In the genomic region with DNA sequence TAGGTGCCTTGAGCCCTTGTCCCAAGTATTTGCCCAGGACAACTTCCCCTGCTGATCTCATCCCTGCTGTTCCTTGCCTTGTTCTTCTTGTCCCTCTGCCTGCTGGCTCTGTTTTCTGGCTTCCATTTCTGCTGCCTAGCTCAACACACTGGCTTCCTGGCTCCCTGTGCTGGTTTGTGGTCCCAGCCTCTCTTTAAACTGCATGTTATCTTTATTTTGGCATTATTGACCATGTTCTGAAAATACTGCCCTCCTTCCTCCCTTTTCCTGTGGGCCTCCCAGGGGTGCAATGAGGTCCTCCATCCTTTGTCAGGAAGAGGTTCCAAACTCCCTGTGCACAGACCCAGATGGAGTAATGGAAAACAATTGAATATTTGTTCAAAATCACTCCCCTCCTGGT, we compare ENCODE assay signal across 13 mouse cellular contexts.
DNase-seq lines count a peak whose midpoint lies in the region; ATAC-seq and TF ChIP-seq lines count a peak whose summit lies in the region.
"Had no signal": no experiment of that assay in that cellular context is flagged by ENCODE, and none has a peak within 500 bp of the region (broad histone marks: within the 10 kb centered on the region; RNA-seq: fewer than 3 reads in every experiment).

No protein-coding gene starts in this region.

- ATAC-seq in kidney, postnatal 0 days (replicated peaks; ENCODE audit: low FRiP score, low read depth) = no peak
- no peak for ATAC-seq in kidney, embryonic 16.5 days (ENCODE audit: low FRiP score, low TSS enrichment)
- ATAC-seq in heart, postnatal 0 days (ENCODE audit: insufficient read depth, low read depth) = peak; percentile 49
- ATAC-seq in midbrain, embryonic 13.5 days = no peak
- no peak for ATAC-seq in liver, postnatal 0 days

- H3K9ac ChIP-seq in kidney, postnatal 0 days (ENCODE audit: low read depth, low read length) = no peak overlapping the region
- H3K9ac ChIP-seq in kidney, embryonic 16.5 days (replicated peaks; ENCODE audit: low read length) = no peak overlapping the region
- H3K9ac ChIP-seq in heart, postnatal 0 days (replicated peaks; ENCODE audit: low read depth, low read length) = no peak overlapping the region
- no peak overlapping the region for H3K9ac ChIP-seq in midbrain, embryonic 13.5 days (replicated peaks)
- no peak overlapping the region for H3K9ac ChIP-seq in liver, postnatal 0 days (replicated peaks)
- H3K9ac ChIP-seq: embryonic facial prominence, embryonic 12.5 days; liver, embryonic 15.5 days had no signal

- no peak overlapping the region for H3K4me2 ChIP-seq in kidney, postnatal 0 days (ENCODE audit: low read length)
- no peak overlapping the region for H3K4me2 ChIP-seq in kidney, embryonic 16.5 days (replicated peaks; ENCODE audit: low read depth, low read length)
- no peak overlapping the region for H3K4me2 ChIP-seq in heart, postnatal 0 days (ENCODE audit: low read depth, low read length)
- no peak overlapping the region for H3K4me2 ChIP-seq in midbrain, embryonic 13.5 days (replicated peaks)
- no peak overlapping the region for H3K4me2 ChIP-seq in liver, postnatal 0 days (ENCODE audit: low read depth, low read length)
- H3K4me2 ChIP-seq: embryonic facial prominence, embryonic 12.5 days; liver, embryonic 15.5 days had no signal

- no peaks in the 10 kb centered on the region for H3K9me3 ChIP-seq in kidney, postnatal 0 days (replicated peaks; ENCODE audit: low read length)
- H3K9me3 ChIP-seq in kidney, embryonic 16.5 days (ENCODE audit: low read length) = peaks cover 3% of the 10 kb centered on the region; the same call in 1 of the 2 replicates
- H3K9me3 ChIP-seq in heart, postnatal 0 days (replicated peaks; ENCODE audit: control insufficient read depth, low read length) = 0 out of 2 replicates have a peak, but pooled peaks cover 4% of the 10 kb centered on the region
- H3K9me3 ChIP-seq in midbrain, embryonic 13.5 days = no peaks in the 10 kb centered on the region
- no peaks in the 10 kb centered on the region for H3K9me3 ChIP-seq in liver, postnatal 0 days (ENCODE audit: low read length)
- H3K9me3 ChIP-seq: embryonic facial prominence, embryonic 12.5 days; liver, embryonic 15.5 days had no signal

- H3K27ac ChIP-seq in kidney, postnatal 0 days = peak overlapping the region; percentile 31; the same call in 1 of the 2 replicates
- H3K27ac ChIP-seq in kidney, embryonic 16.5 days (ENCODE audit: low read length) = no peak overlapping the region
- H3K27ac ChIP-seq in heart, postnatal 0 days (ENCODE audit: low read depth) = peak overlapping the region; percentile 43
- H3K27ac ChIP-seq in midbrain, embryonic 13.5 days = no peak overlapping the region
- no peak overlapping the region for H3K27ac ChIP-seq in liver, postnatal 0 days (ENCODE audit: low read depth)
- H3K27ac ChIP-seq: embryonic facial prominence, embryonic 12.5 days; liver, embryonic 15.5 days had no signal

- peak; percentile 15 for DNase-seq in cerebellum, adult 9-11 months
- DNase-seq in cerebellum, postnatal 4 days (ENCODE audit: low spot score in 2 of 2) = no peak
- DNase-seq in kidney, postnatal 0 days (ENCODE audit: low spot score) = peak; percentile 49
- peak; percentile 19 for DNase-seq in brain, embryonic 14.5 days (ENCODE audit: low read depth)
- DNase-seq in heart, postnatal 0 days (ENCODE audit: low spot score) = peak; percentile 60
- DNase-seq in liver, postnatal 0 days = no peak
- DNase-seq: cerebellum, adult 11 months; midbrain, embryonic 14.5 days; thymus, adult 18-20 months had no signal

- no peak for TF ChIP-seq CTCF in kidney, postnatal 0 days (IDR thresholded peaks at IDR 0.05; ENCODE audit: low read depth)
- TF ChIP-seq CTCF in brain, embryonic 14.5 days (IDR thresholded peaks at IDR 0.05; ENCODE audit: borderline replicate concordance, extremely low read depth, insufficient read depth, insufficient read length) = no peak
- no peak for TF ChIP-seq CTCF in heart, postnatal 0 days (IDR thresholded peaks at IDR 0.05; ENCODE audit: low read depth)
- TF ChIP-seq CTCF in liver, postnatal 0 days (IDR thresholded peaks at IDR 0.05; ENCODE audit: low read depth) = no peak

- TF ChIP-seq POLR2A in brain, embryonic 14.5 days (IDR thresholded peaks at IDR 0.05; ENCODE audit: borderline replicate concordance, extremely low read depth, insufficient read depth, insufficient read length, poor library complexity, severe bottlenecking) = no peak

- H3K4me3 ChIP-seq in kidney, postnatal 0 days (replicated peaks; ENCODE audit: low read depth, low read length) = no peak overlapping the region
- H3K4me3 ChIP-seq in kidney, embryonic 16.5 days (ENCODE audit: low read length) = no peak overlapping the region
- H3K4me3 ChIP-seq in heart, postnatal 0 days (ENCODE audit: low read depth, low read length) = no peak overlapping the region
- H3K4me3 ChIP-seq in midbrain, embryonic 13.5 days (replicated peaks) = no peak overlapping the region
- H3K4me3 ChIP-seq in liver, postnatal 0 days (ENCODE audit: low read depth, low read length) = no peak overlapping the region
- H3K4me3 ChIP-seq: embryonic facial prominence, embryonic 12.5 days; liver, embryonic 15.5 days had no signal

- H3K4me1 ChIP-seq in kidney, postnatal 0 days (replicated peaks; ENCODE audit: insufficient read depth, low read length) = 0 out of 2 replicates have a peak, but pooled peaks cover 4% of the 10 kb centered on the region
- peaks cover 18% of the 10 kb centered on the region; the same call in 1 of the 2 replicates for H3K4me1 ChIP-seq in kidney, embryonic 16.5 days (ENCODE audit: insufficient read depth, low read length)
- H3K4me1 ChIP-seq in heart, postnatal 0 days (ENCODE audit: control insufficient read depth, insufficient read depth) = peaks cover 29% of the 10 kb centered on the region
- H3K4me1 ChIP-seq in midbrain, embryonic 13.5 days (replicated peaks) = peaks cover 25% of the 10 kb centered on the region
- H3K4me1 ChIP-seq in liver, postnatal 0 days (ENCODE audit: insufficient read depth) = peaks cover 9% of the 10 kb centered on the region

- no peaks in the 10 kb centered on the region for H3K27me3 ChIP-seq in kidney, postnatal 0 days (ENCODE audit: insufficient read depth, low read length)
- no peaks in the 10 kb centered on the region for H3K27me3 ChIP-seq in kidney, embryonic 16.5 days (ENCODE audit: insufficient read depth, low read length)
- H3K27me3 ChIP-seq in heart, postnatal 0 days (ENCODE audit: control insufficient read depth, insufficient read depth, low read length) = no peaks in the 10 kb centered on the region
- H3K27me3 ChIP-seq in midbrain, embryonic 13.5 days = no peaks in the 10 kb centered on the region
- no peaks in the 10 kb centered on the region for H3K27me3 ChIP-seq in liver, postnatal 0 days (ENCODE audit: insufficient read depth, low read length)
- H3K27me3 ChIP-seq: embryonic facial prominence, embryonic 12.5 days; liver, embryonic 15.5 days had no signal

- TF ChIP-seq EP300 in heart, postnatal 0 days (IDR thresholded peaks at IDR 0.05; ENCODE audit: low read depth) = no peak
- TF ChIP-seq EP300 in liver, postnatal 0 days (IDR thresholded peaks at IDR 0.05; ENCODE audit: low read depth) = no peak

- H3K36me3 ChIP-seq in kidney, postnatal 0 days (ENCODE audit: insufficient read depth, low read length) = no peaks in the 10 kb centered on the region
- H3K36me3 ChIP-seq in kidney, embryonic 16.5 days (ENCODE audit: insufficient read depth, low read length) = no peaks in the 10 kb centered on the region
- no peaks in the 10 kb centered on the region for H3K36me3 ChIP-seq in heart, postnatal 0 days (replicated peaks; ENCODE audit: control insufficient read depth, insufficient read depth, low read length)
- H3K36me3 ChIP-seq in midbrain, embryonic 13.5 days = no peaks in the 10 kb centered on the region
- H3K36me3 ChIP-seq in liver, postnatal 0 days (replicated peaks; ENCODE audit: insufficient read depth, low read length) = no peaks in the 10 kb centered on the region
- H3K36me3 ChIP-seq: embryonic facial prominence, embryonic 12.5 days; liver, embryonic 15.5 days had no signal

Comparison
In these comparisons a context has a peak if more than half of its experiments do, and no peak if none do; other contexts are left out.
1. DNase-seq: peak in cerebellum, adult 9-11 months (single experiment), kidney, postnatal 0 days (single experiment), brain, embryonic 14.5 days (single experiment) and heart, postnatal 0 days (single experiment); none in cerebellum, postnatal 4 days (0 of 2) and liver, postnatal 0 days (single experiment).
2. H3K27ac ChIP-seq: peak in kidney, postnatal 0 days (single experiment) and heart, postnatal 0 days (single experiment); none in kidney, embryonic 16.5 days (single experiment), midbrain, embryonic 13.5 days (single experiment) and liver, postnatal 0 days (single experiment).